Mouse (Mus musculus) adrenal gland, postnatal 36 days (tissue): ENCODE measurements around the gene Serinc3. TPM values are rescaled to one million over a fixed set of nuclear protein-coding genes. Genes with fewer than 3 reads are reported as not detected.
"Not testable (repeated sequence)": the region's sequence is repeated elsewhere in the genome, so short reads cannot be mapped to it uniquely, and the experiment has no call there.

Source experiments
- DNase-seq, 2 experiments: peaks; one replicate each; pipeline ENCODE4 v3.0.0; 2021; ENCODE audit warnings: mixed read lengths in 1 of 2
- total RNA-seq, 2 experiments: library from RNA; stranded (reverse); gene quantifications; 2 replicates each; pipeline ENCODE4 v1.2.3; 2021

Gene Serinc3
- total RNA-seq, 2 experiments from 2014 or later = 565 to 629 TPM

GRCm38 (mm10) chr2:163631223-163631622 is 13.7 kb downstream of the Serinc3 start:
- DNase-seq = no peak

DNA sequence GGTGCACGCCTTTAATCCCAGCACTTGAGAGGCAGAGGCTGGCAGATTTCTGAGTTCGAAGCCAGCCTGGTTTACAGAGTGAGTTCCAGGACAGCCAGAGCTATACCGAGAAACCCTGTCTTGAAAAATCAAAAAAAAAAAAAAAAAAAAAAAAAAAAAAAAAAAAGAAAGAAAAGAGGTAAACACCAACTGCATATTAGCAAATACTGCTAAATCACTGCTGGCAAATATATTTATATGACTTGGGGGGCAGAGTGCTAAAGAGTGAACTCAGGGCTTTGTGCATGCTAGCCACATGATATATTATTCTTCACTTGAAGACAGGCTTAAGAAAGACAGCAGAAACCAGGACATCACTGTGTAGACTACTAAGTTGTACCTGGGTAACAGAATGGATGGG is 23.5 kb downstream of the Serinc3 start:
- DNase-seq = not testable (repeated sequence)

DNA sequence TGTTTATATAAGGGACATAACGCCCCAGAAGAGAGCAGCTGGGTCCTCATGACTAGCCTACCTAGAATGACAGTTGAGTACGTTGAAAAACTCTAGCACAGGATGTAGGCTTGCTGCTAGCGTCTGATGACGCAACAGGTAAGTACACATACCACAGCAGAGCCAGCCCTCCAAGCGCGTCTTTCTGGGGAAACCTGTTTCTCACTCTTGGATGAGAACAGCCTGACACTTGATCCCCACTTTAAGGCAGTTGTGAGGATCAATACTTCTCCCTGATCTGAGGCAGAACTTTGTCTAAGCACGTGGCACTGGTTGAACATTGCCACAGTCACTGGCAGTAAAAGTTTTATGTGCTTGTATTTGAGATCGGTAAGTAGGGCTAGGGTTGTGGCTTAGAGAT is 24.5 kb downstream of the Serinc3 start:
- DNase-seq = no peak

DNA sequence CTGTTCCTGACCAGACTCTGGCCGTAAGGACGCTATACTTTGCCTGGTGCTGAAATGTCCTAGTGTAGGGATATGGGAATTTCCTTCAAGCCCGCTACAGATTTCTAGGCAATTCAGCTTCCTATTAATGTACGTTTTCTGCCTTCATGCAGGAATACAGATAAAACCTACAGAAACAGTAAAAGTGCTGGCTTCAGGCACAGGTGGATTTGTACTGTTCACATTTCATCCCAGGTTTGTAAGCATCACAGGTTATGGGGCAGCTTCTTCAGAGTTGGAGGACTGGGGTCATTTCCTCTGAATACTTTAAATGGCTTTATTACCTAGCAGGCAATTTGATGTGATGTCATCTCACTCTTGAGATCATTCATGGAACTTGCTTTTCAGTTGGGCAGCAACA is 27.1 kb downstream of the Serinc3 start:
- DNase-seq = no peak

DNA sequence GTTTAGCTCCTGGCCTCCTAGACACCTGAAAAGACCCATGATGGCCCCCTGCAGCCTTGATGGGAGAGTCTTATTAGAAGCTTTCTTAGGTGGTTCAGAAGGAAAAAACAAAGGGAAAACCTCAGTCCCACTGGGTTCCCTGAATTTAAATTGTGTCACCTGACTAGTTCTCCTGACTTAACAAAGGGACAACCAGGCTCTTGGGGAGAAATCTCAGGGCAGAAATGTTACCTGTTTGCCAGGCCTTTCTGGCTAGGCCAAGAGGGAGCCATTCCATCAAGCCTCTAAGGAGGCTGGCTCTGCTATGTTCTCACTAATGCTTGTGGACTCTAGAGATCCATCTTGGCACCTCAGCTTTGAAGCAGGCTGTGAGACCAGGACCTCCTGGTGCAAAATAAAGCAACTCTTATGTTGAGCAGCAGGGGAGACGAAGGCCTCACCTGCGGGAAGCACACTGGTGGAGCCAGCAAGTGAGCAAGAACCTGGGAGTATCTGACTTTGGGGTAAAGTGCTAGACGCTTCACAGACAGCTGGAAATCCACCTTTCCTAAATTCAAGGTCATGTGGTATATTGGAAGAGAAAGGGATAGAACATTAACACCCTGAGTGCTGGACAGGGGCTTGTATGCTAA is 27.6 kb downstream of the Serinc3 start:
- no peak for DNase-seq

DNA sequence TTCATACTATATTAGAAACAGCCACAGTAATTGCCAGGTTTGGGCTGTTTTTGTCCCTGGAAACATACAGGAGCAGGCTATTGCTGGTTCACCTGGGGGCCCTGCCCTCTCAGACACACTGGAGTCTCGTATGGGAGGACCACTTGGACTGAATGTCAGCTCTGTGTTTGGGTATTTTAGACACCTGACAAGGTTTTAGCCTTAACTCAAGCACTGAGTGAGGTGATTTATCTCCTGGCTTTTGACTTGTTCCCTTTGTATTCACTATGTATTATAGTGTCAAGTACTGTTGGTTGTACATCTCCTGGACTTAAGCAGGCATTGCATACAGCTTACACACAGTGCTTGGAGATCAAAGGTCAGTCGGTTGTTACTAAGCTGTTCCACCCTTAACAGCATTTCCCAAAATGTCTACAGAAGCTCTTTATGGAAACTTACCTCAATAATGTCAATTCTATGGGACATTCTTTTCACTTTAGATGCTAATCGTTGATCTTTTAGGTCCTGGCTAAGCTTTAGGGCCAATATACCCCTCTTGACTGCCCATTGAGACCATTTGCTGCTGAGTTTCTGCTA is 28.2 kb downstream of the Serinc3 start:
- DNase-seq = no peak

DNA sequence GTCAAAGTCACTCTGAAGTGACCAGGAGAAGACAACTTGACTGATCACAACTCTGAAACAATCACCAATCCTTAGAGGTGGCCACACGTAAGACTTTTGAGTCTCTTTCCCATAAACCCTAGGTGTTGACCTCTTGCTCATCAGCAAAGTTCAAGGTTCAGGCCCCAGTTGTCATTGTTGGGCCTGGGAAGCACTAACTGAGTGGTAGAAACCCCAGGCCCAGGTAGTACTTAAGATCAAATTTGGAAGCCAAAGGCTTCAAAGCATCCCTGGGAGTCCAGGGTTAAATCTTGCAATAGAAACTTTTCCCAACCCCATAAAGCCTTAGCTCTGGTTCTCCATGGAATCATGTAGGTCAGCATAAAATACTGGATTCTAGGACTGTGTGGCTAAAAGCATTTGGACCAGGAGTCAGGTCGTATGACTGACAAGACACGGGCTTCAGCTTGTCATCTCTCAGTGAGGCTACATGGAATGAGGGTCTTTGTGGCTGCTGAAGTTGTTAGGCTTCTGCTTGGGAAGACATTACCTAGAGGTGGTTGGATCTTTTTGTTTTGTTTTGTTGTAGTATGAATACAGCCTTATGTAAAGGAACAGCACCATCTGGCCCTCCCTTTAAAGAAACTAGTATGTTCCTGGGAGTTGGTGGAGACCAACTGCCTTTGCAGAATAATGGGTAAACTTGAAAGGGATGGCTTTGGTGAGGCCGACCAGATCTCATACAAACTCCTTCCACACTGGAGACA is 28.9 kb downstream of the Serinc3 start:
- DNase-seq = no peak

- no peak for DNase-seq
These were observed 29.5 kb downstream of the Serinc3 start for GRCm38 (mm10) chr2:163615401-163615800.

- no peak for DNase-seq
These were observed 30.9 kb downstream of the Serinc3 start for GRCm38 (mm10) chr2:163613990-163614389.

DNA sequence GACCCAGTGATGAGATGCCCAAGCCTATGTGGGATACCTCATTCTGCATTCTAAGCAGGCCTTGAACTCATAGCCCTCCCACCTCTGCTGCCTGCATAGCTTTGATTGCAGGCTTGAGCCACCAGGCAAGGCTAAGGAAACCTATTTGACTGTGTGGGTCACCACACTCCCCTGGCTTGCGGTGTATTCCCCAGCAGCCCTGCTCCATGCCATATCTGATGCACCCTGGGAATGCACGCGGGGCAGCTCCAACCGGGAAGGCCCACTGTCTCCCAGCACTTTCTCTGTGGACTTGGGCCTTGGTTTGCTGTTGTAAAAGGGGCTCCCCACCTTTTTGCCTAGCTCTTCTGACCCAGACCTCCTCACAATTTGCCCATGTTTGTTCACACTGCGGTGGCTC is 31.7 kb downstream of the Serinc3 start:
- no peak for DNase-seq

DNA sequence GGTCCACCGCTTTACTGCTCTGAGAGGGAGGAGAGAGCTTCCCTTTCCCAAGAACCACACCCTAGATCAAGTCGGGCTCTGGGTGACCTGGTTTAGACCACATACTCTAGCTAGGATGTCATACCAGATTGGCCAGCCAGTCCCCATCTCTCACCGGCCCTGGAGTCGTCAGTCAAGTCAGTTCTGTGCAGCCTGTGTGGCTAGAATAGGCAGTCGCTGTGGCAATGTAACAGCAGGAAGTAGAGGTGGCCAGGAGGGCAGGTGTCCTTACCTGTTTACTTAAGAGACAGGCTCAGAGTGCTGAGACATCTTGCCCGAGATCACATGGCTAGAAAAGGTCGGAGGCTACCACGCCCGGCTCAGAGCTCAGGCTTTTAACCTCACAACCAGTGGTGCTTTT is 33.8 kb downstream of the Serinc3 start:
- DNase-seq = no peak

GRCm38 (mm10) chr2:163609281-163609975 is 35.5 kb downstream of the Serinc3 start:
- no peak for DNase-seq

GRCm38 (mm10) chr2:163608008-163608407 is 36.9 kb downstream of the Serinc3 start:
- no peak for DNase-seq

GRCm38 (mm10) chr2:163606161-163606560 is 38.8 kb downstream of the Serinc3 start:
- DNase-seq = no peak

DNA sequence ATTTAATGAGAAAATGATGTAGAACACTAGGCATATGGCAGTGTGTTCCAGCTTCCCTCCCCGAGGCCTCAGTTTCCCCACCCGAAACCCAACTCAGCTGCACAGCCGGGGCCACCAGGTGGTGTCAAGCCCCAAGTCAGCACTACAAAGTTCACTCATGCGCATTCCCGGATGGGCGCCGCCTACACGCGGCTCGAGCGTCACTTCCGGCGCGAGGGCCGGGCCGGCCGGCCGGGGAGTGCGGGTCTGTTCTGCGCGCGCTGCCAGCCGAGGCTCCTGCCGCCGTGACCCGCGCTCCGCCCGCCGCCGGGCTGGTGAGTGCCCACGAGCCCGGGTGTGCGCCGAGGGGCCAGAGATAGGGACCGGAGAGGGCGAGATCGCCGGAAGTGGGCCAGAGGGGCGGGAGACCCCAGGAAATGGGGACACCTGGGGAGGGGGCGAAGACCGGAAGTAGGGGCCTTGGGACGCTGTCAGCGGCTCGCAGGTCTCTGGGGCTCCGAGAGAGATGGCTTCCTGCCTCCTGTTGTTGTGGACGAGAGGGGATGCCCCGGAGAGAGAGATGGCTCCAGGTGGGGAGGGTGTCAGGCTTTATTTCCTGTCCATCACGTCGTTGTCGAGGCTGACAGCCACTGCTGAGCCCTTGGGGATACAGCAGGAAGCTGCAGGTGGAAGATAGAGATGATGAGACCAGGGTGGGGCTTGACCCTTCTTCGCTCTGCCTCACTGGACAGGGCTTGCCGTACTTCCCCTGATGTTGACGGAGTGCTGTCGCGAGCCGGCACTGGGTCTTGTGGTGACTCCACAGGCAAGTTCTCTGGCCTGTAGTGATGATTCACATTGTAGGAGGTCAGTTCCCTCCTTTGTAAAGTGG is 42.6 kb downstream of the Serinc3 start, which contains the start of gene Ttpal:
Ttpal (plus strand) TSS at position 214 of the 871 bp plus-strand sequence.
- peak; percentile 92 to 93 for DNase-seq

- no peak for DNase-seq
These were observed 43.2 kb downstream of the Serinc3 start for GRCm38 (mm10) chr2:163601712-163602100.

DNA sequence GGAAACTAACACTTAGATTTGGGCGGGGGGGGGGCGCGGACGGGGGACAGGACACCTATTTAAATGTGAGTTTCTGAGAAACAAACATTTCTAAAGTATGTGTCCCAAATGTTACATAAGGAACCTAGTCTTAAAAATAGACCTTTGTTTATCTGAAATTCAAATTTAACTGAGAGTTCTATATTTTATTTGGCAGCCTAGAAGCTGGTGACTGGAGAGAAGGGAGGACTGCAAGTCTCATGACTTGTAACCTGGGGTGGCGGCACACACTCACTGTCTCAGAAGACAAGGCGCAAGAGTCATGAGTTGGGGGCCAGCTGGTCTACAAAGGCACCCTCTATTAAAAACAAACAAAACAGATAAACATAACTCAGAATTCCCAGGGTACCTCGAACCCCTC is 43.9 kb downstream of the Serinc3 start:
- no peak for DNase-seq

- DNase-seq = peak; percentile 77 to 85
These were observed 45.7 kb downstream of the Serinc3 start for GRCm38 (mm10) chr2:163599226-163599625.

- DNase-seq = peak; percentile 59 to 69
These were observed 47.3 kb downstream of the Serinc3 start for GRCm38 (mm10) chr2:163597661-163598060.

GRCm38 (mm10) chr2:163596873-163597155 is 48.1 kb downstream of the Serinc3 start:
- no peak for DNase-seq

DNA sequence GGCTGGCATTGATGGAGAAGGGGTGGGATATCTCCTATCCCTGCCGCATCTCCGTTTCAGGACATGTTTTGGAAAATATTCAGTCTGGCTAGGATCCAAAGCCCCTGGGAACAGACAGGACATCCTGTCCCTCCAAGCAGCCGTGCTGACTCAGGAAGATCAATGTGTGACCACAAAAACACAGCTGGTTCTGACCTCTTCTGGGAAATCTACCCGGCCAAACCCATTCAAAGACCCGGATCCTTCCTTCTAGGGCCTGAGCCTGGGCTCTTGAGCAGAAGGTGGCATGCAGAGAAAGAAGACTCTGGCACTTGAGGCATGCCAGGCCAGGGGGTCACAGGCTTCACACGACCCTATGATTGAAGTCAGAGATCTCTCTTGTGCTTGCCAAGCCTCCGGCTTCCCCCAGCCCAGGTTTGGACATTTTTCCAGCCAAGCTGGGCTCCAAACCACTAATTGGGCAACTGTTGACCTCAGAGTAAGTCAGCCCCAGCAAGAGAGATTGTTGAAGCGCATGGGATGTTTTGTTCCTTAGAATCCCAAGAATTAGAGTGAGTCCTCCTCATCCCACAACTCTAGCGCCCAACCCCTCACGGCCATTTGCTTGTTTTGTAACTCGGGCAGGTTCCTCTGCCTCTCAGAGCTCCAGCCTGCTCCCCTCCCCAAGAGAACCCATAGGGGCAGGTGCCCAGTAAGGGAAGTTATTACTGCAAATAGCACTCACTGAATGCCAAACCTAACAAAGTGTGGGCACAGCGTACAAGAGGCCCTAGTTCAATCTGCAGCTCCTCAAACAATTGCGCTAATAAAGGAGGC is 48.7 kb downstream of the Serinc3 start:
- DNase-seq = peak; percentile 50 to 79
